Mouse (Mus musculus) thymus, adult 2 months (tissue): ENCODE data around the gene Ryr1. TPM values are rescaled to one million over a fixed set of nuclear protein-coding genes. Genes with fewer than 3 reads are reported as not detected.
A peak's percentile ranks its signal among the peaks of the same experiment; 100 is the strongest.
"Not testable (repeated sequence)": the region's sequence is repeated elsewhere in the genome, so short reads cannot be mapped to it uniquely, and the experiment has no call there.

Experiments used
- DNase-seq: peaks from one replicate; pipeline ENCODE4 v3.0.0; 2021
- H3K27ac ChIP-seq: fragments of 200-500 bp; 2 replicates; pipeline ENCODE4 v1.5.1; 2012; ENCODE audit warnings: low read length, control low read depth; ENCODE audit not compliant: control insufficient read depth, insufficient read depth
- H3K27me3 ChIP-seq: fragments of 200-500 bp; 2 replicates; pipeline ENCODE4 v1.6.1; 2012; ENCODE audit warnings: mild to moderate bottlenecking, low read length, moderate library complexity, mixed read lengths; ENCODE audit not compliant: control insufficient read depth, insufficient read depth
- H3K36me3 ChIP-seq: fragments of 200-500 bp; 2 replicates; pipeline ENCODE4 v1.6.1; 2012; ENCODE audit warnings: mild to moderate bottlenecking, low read length, moderate library complexity; ENCODE audit not compliant: control insufficient read depth, insufficient read depth
- H3K4me1 ChIP-seq: fragments of 200-500 bp; replicated peaks from 2 replicates; pipeline ENCODE4 v1.6.1; 2012; ENCODE audit warnings: low read length; ENCODE audit not compliant: control insufficient read depth, insufficient read depth
- H3K4me3 ChIP-seq: fragments of 200-500 bp; 2 replicates; pipeline ENCODE4 v1.5.1; 2012; ENCODE audit warnings: mild to moderate bottlenecking, low read length, control low read depth, moderate library complexity; ENCODE audit not compliant: control insufficient read depth, insufficient read depth
- CTCF ChIP-seq: fragments of 200-500 bp; IDR thresholded peaks from 2 replicates; pipeline ENCODE4 v1.5.1; 2012; ENCODE audit warnings: mild to moderate bottlenecking, control low read depth, low read length, moderate library complexity, borderline replicate concordance; ENCODE audit not compliant: control insufficient read depth, poor library complexity, insufficient read depth; ENCODE audit errors: extremely low read depth
- POLR2A ChIP-seq: fragments of 200-500 bp; IDR thresholded peaks from 2 replicates; pipeline ENCODE4 v1.6.1; 2012; ENCODE audit warnings: mild to moderate bottlenecking, low read length, control low read depth, moderate library complexity; ENCODE audit not compliant: control insufficient read depth, poor library complexity, insufficient read depth; ENCODE audit errors: extremely low read depth
- WGBS: fragments of 180-500 bp; shearing (Covaris S2); methylation state at CpG from one replicate; pipeline ENCODE4 v1.1.7; 2018; 5-methylcytosine and 5-hydroxymethylcytosine counted together
- polyA plus RNA-seq: library from polyadenylated mRNA; depleted of rRNA; stranded (reverse); fragments of >200 nt; gene quantifications from 2 replicates; pipeline ENCODE4 v1.2.3, GENCODE M21; 2012

The Ryr1 gene
- polyA plus RNA-seq, 1 experiment = 0.19 TPM

DNA sequence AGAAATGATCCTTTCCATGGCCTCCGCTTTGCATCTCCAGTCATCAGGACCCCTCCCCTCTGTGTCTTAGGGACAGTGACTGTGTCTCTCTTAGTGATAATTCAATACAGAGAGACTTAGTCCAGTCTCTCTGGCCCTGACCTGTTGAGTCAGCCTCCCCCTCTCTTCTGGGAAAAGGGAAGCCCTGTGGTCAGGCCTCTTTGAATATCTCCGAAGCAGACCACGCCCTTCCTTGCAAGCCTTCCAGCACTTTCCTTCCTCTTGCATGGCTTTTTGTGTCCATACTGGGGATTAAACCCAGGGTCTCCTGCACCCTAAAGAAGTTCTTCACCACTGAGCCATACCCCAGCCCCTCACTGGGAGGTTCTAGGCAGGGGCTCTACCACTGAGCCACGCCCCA, 19.0 kb upstream of the Ryr1 start:
- DNase-seq = no peak
- Histone ChIP-seq H3K4me3 (no peak overlapping the region), H3K27ac (no peak overlapping the region), H3K27me3 (no peaks in the 10 kb centered on the region), H3K4me1 (peaks cover 21% of the 10 kb centered on the region), H3K36me3 (no peaks in the 10 kb centered on the region)
- TF ChIP-seq CTCF = no peak
- TF ChIP-seq POLR2A = no peak
- 74% methylated on average over 4 of the region's 4 CpGs for WGBS

DNA sequence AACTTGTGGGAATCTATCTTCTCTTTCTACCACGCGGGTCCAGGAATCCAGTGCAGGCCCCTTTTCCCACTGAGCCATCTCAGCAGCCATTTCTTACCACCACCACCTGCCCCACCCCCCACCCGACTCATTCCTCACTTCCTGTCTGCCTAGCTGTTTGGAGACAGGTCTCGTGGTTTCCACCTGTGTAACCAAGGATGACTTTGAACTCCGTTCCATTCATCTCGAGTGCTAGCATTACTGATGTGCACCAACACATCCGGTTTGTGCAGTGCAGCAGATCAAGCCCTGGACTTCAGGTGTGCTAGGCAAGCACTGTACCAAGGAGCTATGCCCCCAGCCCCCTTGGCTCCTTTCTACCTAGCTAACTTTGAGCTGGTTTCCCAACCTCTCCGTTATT, 16.4 kb upstream of the Ryr1 start:
- no peak for TF ChIP-seq POLR2A
- 0 out of 2 replicates have a peak, but pooled peaks have one; percentile 16 for TF ChIP-seq CTCF
- Histone ChIP-seq H3K27ac (peak overlapping the region; percentile 30), H3K4me3 (no peak overlapping the region), H3K27me3 (no peaks in the 10 kb centered on the region), H3K36me3 (no peaks in the 10 kb centered on the region), H3K4me1 (peaks cover 25% of the 10 kb centered on the region)
- 20% methylated on average over 8 of the region's 8 CpGs for WGBS
- peak; percentile 62 for DNase-seq

- H3K27ac ChIP-seq, DNase-seq, H3K4me3 ChIP-seq, H3K36me3 ChIP-seq, H3K27me3 ChIP-seq: not testable (repeated sequence)
- H3K4me1 ChIP-seq = peaks cover 38% of the 10 kb centered on the region
- 94% methylated on average over 3 of the region's 4 CpGs for WGBS
Observed at GRCm38 (mm10) chr7:29139237-29139636, 14.3 kb upstream of the Ryr1 start.

GRCm38 (mm10) chr7:29137429-29137828, 12.4 kb upstream of the Ryr1 start:
- DNase-seq = no peak
- WGBS = 92% methylated on average over 16 of the region's 16 CpGs
- Histone ChIP-seq H3K27me3 (no peaks in the 10 kb centered on the region), H3K4me3 (no peak overlapping the region), H3K27ac (no peak overlapping the region), H3K4me1 (peaks cover 42% of the 10 kb centered on the region), H3K36me3 (no peaks in the 10 kb centered on the region)
- TF ChIP-seq POLR2A = no peak
- no peak for TF ChIP-seq CTCF

GRCm38 (mm10) chr7:29134693-29135386, 9.9 kb upstream of the Ryr1 start, which contains the start of gene Rasgrp4:
Rasgrp4 (plus strand) TSS chr7:29134851.
- WGBS = 3% methylated on average over 12 of the region's 20 CpGs
- DNase-seq = peak; percentile 90
- peak within 1 kb of the TSS; percentile 16; the same call in 1 of the 2 replicates for H3K27ac ChIP-seq
- no peaks in the 10 kb centered on the region for H3K36me3 ChIP-seq
- peaks cover 23% of the 10 kb centered on the region for H3K4me1 ChIP-seq
- no peak for TF ChIP-seq CTCF
- no peak for TF ChIP-seq POLR2A
- no peaks in the 10 kb centered on the region for H3K27me3 ChIP-seq
- H3K4me3 ChIP-seq = peak within 1 kb of the TSS; percentile 36

DNA sequence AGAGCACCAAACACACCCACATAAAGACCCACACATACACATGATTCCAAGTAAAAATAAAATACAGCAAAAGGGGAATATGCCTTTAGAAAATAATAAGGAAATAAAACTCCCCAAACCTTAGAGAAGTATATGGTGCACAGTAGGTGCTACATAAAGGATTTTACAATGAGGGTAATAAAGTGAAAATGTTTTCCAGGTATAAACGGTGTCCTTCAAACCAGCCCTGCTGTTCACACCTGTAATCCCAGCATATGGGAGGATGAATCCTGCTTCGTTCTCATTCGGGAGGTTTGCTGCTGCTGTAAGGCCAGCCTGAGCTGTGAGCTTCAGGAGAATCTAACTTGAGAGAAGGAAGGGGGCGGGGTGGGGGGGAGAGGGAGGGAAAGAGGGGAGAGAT, 9.3 kb upstream of the Ryr1 start:
- TF ChIP-seq CTCF (no peak), POLR2A (no peak)
- H3K36me3 ChIP-seq = no peaks in the 10 kb centered on the region
- peak overlapping the region; percentile 21; the same call in 1 of the 2 replicates for H3K4me3 ChIP-seq
- no peaks in the 10 kb centered on the region for H3K27me3 ChIP-seq
- no peak for DNase-seq
- H3K4me1 ChIP-seq = peaks cover 23% of the 10 kb centered on the region
- WGBS = 0% methylated on average over 4 of the region's 4 CpGs
- no peak overlapping the region for H3K27ac ChIP-seq

GRCm38 (mm10) chr7:29128725-29129124, 3.7 kb upstream of the Ryr1 start:
- peak; percentile 55 for DNase-seq
- Histone ChIP-seq H3K27ac (no peak overlapping the region), H3K27me3 (no peaks in the 10 kb centered on the region), H3K4me3 (no peak overlapping the region), H3K36me3 (no peaks in the 10 kb centered on the region), H3K4me1 (peaks cover 7% of the 10 kb centered on the region)
- 86% methylated on average over 2 of the region's 2 CpGs for WGBS
- TF ChIP-seq CTCF = no peak
- no peak for TF ChIP-seq POLR2A
